10 mouse cellular contexts compared by ENCODE assay signal in genomic region chr5:38553953-38554352, GRCm38 (mm10). TPM values are rescaled to one million over a fixed set of nuclear protein-coding genes. Genes with fewer than 3 reads are reported as not detected.
DNase-seq lines count a peak whose midpoint lies in the region; ATAC-seq lines count a peak whose summit lies in the region.
"Had no signal": no experiment of that assay in that cellular context is flagged by ENCODE, and none has a peak within 500 bp of the region (broad histone marks: within the 10 kb centered on the region; RNA-seq: fewer than 3 reads in every experiment).

No protein-coding gene starts in this region.

- H3K27ac ChIP-seq in heart, embryonic 10.5 days = peak overlapping the region; percentile 67
- H3K27ac ChIP-seq: forebrain, embryonic 15.5 days; macrophage had no signal

- DNase-seq in heart, embryonic 10.5 days (ENCODE audit: low spot score) = no peak
- no peak for DNase-seq in heart, postnatal 4 days
- peak; percentile 19 for DNase-seq in urinary bladder, postnatal 25 days (ENCODE audit: low spot score)
- no peak for DNase-seq in urinary bladder, adult 2 months (ENCODE audit: low spot score)
- DNase-seq in cerebellum, adult 9-10 months = peak; percentile 72
- no peak for DNase-seq in left cerebral cortex, adult 9 months (ENCODE audit: low spot score in 2 of 2)
- DNase-seq in spleen, postnatal 14 days (ENCODE audit: low spot score in 2 of 2) = no peak

- H3K4me3 ChIP-seq in heart, embryonic 10.5 days = no peak overlapping the region
- H3K4me3 ChIP-seq: forebrain, embryonic 15.5 days had no signal

- no peak for ATAC-seq in activated CD4-positive, CD25-positive, alpha-beta regulatory T cell, adult 4 months
- ATAC-seq: forebrain, embryonic 15.5 days had no signal

- H3K9me3 ChIP-seq in heart, embryonic 10.5 days = no peaks in the 10 kb centered on the region
- H3K9me3 ChIP-seq: forebrain, embryonic 15.5 days had no signal

- whole genome bisulfite sequencing in heart, embryonic 10.5 days = 55% methylated on average over 3 of the region's 3 CpGs

- peaks cover 85% of the 10 kb centered on the region for H3K4me1 ChIP-seq in heart, embryonic 10.5 days

- H3K27me3 ChIP-seq in heart, embryonic 10.5 days (ENCODE audit: insufficient read depth, poor library complexity, severe bottlenecking) = no peaks in the 10 kb centered on the region
- H3K27me3 ChIP-seq: forebrain, embryonic 15.5 days had no signal

- H3K36me3 ChIP-seq in heart, embryonic 10.5 days = peaks cover 95% of the 10 kb centered on the region

RNA-seq across cellular contexts. Expression of gene Wdr1, which starts 9.1 kb away (rescaled TPM):
- polyA plus RNA-seq in heart, embryonic 10.5 days (2016; fragmentation: Nextera tagmentation; extraction: Ambion mirVana) = 243 and 286 TPM in 2 replicates
- total RNA-seq in heart, postnatal 4 days (2021) = 100 to 1,000 TPM; 238 to 243 TPM
- polyA plus RNA-seq in urinary bladder, adult 2 months (2012; rRNA removed) = 279 and 284 TPM in 2 replicates
- polyA plus RNA-seq in activated CD4-positive, CD25-positive, alpha-beta regulatory T cell, adult 4 months (2017; shearing (Covaris generic)) = 100 to 1,000 TPM; 424 to 463 TPM

RNA-seq across cellular contexts. Expression of gene Slc2a9, which starts 51.0 kb away (rescaled TPM):
- 0.31 and 0.47 TPM in 2 replicates for polyA plus RNA-seq in heart, embryonic 10.5 days (2016; fragmentation: Nextera tagmentation; extraction: Ambion mirVana)
- total RNA-seq in heart, postnatal 4 days (2021) = 1 to 10 TPM; 1.8 to 2.0 TPM
- polyA plus RNA-seq in urinary bladder, adult 2 months (2012; rRNA removed) = 3.3 and 3.7 TPM in 2 replicates
- polyA plus RNA-seq in activated CD4-positive, CD25-positive, alpha-beta regulatory T cell, adult 4 months (2017; shearing (Covaris generic)) = 10 to 100 TPM in 1 of 2 experiments, 1 to 10 TPM in 1; 4.7 to 11.3 TPM

Comparison
In these comparisons a context has a peak if more than half of its experiments do, and no peak if none do; other contexts are left out.
1. DNase-seq: peak in urinary bladder, postnatal 25 days (single experiment) and cerebellum, adult 9-10 months (single experiment); none in heart, embryonic 10.5 days (single experiment), heart, postnatal 4 days (single experiment), urinary bladder, adult 2 months (single experiment), left cerebral cortex, adult 9 months (0 of 2) and spleen, postnatal 14 days (0 of 2).